Mouse (Mus musculus): ENCODE results near the gene Dysf.

Dysf gene

GRCm38 (mm10) chr6:84051032-84051431, 42.6 kb downstream of the Dysf start:
- no peak for DNase-seq (ENCODE audit: low read depth)

DNA sequence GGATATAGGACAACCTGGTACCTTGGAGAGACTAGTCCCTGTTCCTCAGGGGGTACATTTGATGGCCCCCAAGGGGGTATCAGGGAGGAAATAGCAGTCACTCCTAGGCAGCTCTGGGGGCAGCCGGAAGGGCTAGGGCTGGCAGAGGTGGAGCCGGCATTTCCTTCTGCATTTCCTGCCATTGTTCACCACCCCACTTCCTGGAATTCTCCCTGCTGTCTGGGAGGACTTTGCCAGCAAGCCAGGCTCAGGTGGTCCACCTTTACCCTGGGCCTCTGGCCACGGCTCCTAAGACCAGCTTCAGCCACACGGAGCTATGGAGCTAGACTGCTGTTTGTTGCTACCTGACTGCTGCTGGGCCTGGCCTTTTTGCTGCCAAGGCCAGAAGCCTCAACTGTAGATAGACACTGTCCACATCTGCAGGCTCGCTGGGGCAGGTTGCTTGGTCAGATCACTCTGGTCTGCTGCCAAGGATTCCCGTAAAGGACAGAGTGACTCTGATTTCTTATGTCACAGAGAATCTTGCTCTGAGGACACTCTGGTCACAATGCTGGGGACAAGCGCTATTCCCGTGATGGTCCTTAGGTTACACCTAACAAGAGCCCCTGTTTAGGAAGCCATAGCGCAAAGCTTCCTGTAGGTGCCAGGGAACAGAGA, 45.6 kb downstream of the Dysf start:
- no peak for DNase-seq (ENCODE audit: low read depth)

DNA sequence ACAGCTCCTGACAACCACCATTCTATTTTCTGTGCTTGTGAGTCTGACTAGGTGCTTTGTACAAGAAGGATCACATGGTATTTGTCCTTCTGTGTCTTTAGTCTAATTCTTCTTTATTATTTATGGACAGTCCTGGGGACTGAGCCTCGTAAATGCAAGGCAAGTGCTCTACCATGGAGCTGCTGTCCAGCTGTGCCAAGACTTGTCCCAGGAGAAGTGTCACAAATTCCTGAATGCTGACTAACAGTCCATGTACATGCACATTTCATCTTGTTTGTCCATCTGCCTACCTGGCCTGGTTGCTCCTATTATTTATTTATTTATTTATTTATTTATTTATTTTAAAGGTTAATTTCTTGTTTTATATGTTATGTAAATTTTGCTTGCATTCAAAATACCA, 47.2 kb downstream of the Dysf start:
- no peak for DNase-seq (ENCODE audit: low read depth)

- DNase-seq (ENCODE audit: low read depth): no peak
Observed at GRCm38 (mm10) chr6:84057216-84057615, 48.8 kb downstream of the Dysf start.

- no peak for DNase-seq (ENCODE audit: low read depth)
Observed at GRCm38 (mm10) chr6:84058671-84059141, 50.3 kb downstream of the Dysf start.

GRCm38 (mm10) chr6:84059771-84060414, 51.5 kb downstream of the Dysf start:
- DNase-seq (ENCODE audit: low read depth): no peak

DNA sequence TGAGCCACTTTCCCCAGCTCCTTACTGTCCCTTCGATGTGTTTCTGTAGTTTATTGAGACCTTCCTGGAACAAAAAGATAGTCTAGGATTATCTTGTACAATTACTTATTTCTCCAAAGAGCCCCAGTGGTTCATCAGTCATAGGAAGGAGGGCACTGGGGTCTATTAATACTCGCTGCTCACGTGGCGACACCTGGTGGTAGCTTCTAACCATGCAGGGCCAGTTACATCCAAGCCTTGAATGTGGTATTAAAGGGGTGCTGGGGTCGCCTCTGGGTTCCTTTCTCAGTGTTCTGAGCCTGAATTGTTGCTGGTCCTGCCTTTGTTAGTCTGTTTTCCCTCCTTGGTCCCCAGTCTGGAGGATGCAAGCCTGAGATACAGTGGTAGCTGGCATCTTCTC, 52.9 kb downstream of the Dysf start:
- peak; percentile 27 for DNase-seq (ENCODE audit: low read depth)

DNA sequence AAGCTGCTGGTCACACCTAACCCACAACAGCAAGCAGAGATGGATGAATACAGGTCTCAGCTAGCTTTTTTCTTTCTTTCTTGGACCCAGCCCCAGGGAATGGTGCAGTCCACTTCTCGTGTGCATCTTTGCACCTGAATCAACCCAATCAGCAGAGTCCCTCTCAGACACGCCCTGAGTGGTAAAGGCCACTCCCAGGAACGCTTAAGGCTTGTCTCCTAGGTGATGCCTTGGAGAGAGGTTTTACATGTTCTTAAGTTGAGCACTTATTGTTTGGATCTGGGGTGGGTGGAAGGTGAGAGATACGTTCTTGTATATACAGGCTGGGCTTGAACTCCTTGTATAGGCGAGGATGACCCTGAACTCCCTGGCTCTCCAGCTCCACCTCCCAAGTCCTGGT, 54.2 kb downstream of the Dysf start:
- no peak for DNase-seq (ENCODE audit: low read depth)

DNA sequence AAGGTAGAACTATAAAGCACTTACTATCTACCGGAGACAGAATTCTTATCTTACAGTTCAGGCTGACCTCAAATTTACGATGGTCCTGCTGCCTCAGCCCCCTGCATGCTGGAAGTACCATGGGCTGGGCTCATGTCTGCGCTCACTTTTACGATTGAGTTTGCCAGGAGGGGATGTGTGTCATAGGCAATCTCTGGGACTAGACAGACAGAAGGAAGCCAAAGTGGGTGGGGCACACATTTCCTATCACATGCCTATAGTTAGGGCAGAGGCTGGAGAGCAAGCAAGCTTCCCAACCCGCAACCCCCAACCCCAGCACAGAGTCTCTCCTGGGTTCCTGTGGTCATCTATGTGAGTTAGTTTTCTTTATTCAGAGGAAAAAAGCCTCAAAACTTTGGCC, 59.8 kb downstream of the Dysf start:
- no peak for DNase-seq (ENCODE audit: low read depth)

- no peak for DNase-seq (ENCODE audit: low read depth)
Observed at GRCm38 (mm10) chr6:84070251-84070650, 61.9 kb downstream of the Dysf start.

GRCm38 (mm10) chr6:84072574-84072973, 64.2 kb downstream of the Dysf start:
- no peak for DNase-seq (ENCODE audit: low read depth)

DNA sequence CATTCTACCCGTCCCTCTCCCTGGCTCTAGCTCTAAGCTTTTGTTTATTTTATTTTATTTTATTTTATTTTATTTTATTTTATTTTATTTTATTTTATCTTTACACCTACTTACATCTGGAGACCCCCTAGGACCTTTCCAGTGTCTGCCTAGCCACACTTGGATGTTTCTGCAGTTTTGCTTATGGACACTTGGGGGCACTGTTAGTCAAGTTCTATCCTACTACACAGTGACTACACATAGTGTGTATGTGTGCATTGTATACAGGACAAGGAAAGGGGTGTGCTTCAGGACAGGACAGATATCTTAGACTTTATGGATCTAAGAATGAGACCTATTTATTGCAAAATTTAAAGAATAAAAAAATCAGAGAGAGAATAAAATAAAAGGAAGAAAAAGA, 69.8 kb downstream of the Dysf start:
- DNase-seq (ENCODE audit: low read depth): no peak

- DNase-seq (ENCODE audit: low read depth): no peak
Observed at GRCm38 (mm10) chr6:84080631-84081030, 72.2 kb downstream of the Dysf start.

GRCm38 (mm10) chr6:84084757-84085156, 76.4 kb downstream of the Dysf start:
- DNase-seq (ENCODE audit: low read depth): no peak

DNA sequence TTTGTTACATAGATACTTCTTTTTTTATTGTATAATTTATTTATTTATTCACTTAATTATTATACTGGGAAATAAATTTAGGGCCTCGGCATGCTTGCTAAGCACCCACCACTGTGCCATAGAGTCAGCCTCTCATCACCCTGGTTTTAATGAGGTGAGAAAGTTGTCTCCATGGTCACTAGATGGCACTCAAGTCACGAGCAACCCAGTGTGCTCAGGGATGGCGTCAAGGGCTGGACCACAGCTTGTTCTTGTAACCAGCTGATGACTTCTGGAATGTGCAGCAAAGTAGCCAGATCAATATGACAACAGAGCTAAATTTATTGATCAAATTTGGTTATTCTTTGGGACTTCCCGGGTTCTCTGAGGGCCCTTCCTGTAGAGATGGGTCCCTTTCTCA, 85.1 kb downstream of the Dysf start:
- no peak for DNase-seq (ENCODE audit: low read depth)

- no peak for DNase-seq (ENCODE audit: low read depth)
Observed at GRCm38 (mm10) chr6:84094536-84094935, 86.1 kb downstream of the Dysf start.

GRCm38 (mm10) chr6:84094998-84095397, 86.6 kb downstream of the Dysf start:
- DNase-seq (ENCODE audit: low read depth): peak; percentile 57

DNA sequence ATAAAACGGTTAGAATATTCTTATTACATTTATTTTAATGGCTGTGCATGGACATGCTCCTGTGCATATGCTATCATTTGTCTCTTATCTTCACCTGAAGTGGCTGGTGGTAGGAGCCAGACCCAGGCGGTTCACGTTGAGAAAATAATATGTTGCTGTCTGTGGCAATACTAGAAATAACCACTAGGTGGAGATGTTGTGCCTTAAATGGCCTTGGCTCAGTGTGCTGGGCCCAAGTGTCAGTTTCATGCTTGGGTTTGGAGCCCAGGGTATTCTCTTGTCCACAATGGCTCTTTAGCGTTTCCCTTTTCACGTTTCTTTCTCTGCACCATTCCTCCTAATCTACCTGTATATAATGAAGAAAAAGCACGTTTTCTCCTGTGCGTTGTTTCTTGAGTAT, 87.5 kb downstream of the Dysf start:
- peak; percentile 60 for DNase-seq (ENCODE audit: low read depth)

DNA sequence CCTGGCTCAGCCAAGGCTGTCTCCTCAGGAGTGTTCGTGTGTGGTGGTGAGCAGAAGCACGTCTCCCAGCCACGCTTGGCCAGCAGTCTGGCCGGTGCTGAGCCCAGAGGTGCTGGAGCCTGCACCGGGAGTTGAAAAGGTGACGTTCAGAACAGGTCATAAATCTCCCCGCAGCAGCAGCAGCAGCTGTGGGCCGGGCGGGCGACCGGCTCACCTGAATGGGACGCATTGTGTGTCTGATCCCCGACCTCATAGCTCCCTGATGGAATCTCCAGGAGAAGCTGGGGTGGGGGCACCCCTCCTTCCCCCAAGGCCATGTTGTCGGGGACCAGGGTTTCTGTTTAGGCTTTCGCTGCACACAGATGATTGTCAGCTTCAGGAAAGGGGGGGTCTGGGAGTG, 93.6 kb downstream of the Dysf start:
- DNase-seq (ENCODE audit: low read depth): no peak

GRCm38 (mm10) chr6:84105148-84106022, 97.0 kb downstream of the Dysf start:
- no peak for DNase-seq (ENCODE audit: low read depth)

DNA sequence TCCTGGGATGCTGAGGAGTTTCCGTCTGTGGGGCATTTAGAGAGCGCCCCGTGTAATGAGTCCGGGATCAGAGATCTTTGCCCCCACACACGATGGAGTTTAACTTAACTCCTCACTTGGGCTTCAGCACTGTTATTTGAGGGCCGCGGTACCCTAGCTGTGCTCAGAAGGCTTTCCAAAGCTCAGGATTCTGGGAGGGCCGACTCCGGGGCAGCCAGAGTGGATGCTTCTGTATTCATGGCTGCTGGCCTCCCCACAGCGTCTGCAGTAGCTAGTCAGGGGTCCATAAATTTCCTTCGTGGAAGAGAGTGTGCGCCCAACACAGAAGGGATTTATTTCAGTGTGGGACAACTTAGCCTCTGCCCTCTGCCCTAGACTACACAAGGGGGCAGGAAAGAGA, 97.7 kb downstream of the Dysf start:
- no peak for DNase-seq (ENCODE audit: low read depth)

- DNase-seq (ENCODE audit: low read depth): no peak
Observed at GRCm38 (mm10) chr6:84110377-84110776, 102.0 kb downstream of the Dysf start.

DNA sequence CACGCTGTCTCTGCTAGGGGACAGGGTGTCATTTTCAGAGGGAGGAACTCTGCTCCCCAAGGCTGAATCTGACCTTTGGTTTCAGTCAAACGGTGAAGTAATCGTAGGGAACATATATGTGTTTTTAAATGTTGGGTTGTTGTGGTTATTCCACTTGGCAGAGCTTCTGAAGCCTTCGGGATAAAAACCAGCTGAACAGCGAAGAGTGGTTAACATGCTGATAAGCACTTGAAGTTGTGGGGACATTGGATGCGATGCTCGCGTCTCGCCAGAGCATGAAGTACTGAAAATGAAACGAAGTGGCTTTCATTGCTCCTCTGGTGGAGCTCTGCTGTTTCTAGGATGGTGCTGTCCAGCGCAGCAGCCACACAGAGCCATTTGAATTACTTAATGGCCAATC, 102.7 kb downstream of the Dysf start:
- DNase-seq (ENCODE audit: low read depth): no peak
